ENCODE assay signal across 12 mouse cellular contexts in genomic region chr3:88102196-88102595, GRCm38 (mm10). TPM values are rescaled to one million over a fixed set of nuclear protein-coding genes. Genes with fewer than 3 reads are reported as not detected.
A peak's percentile ranks its signal among the peaks of the same experiment; 100 is the strongest.
DNase-seq lines count a peak whose midpoint lies in the region; ATAC-seq lines count a peak whose summit lies in the region.
"Had no signal": no experiment of that assay in that cellular context is flagged by ENCODE, and none has a peak within 500 bp of the region (broad histone marks: within the 10 kb centered on the region; RNA-seq: fewer than 3 reads in every experiment).

No protein-coding gene starts in this region.

- no peak overlapping the region for H3K4me3 ChIP-seq in intestine, embryonic 16.5 days (ENCODE audit: low read length)
- H3K4me3 ChIP-seq in intestine, embryonic 15.5 days (replicated peaks), result no peak overlapping the region
- no peak overlapping the region for H3K4me3 ChIP-seq in brown adipose tissue, adult 24 weeks (ENCODE audit: insufficient read depth, low read depth, low read length)
- no peak overlapping the region for H3K4me3 ChIP-seq in embryonic facial prominence, embryonic 13.5 days
- H3K4me3 ChIP-seq in limb, embryonic 12.5 days (replicated peaks), result no peak overlapping the region
- H3K4me3 ChIP-seq: megakaryocyte, embryonic 14.5 days had no signal

- no peak overlapping the region for H3K9ac ChIP-seq in intestine, embryonic 16.5 days (ENCODE audit: low read depth, low read length)
- no peak overlapping the region for H3K9ac ChIP-seq in intestine, embryonic 15.5 days
- H3K9ac ChIP-seq in embryonic facial prominence, embryonic 13.5 days, result 0 out of 2 replicates have a peak overlapping the region, but pooled peaks have one; percentile 21
- H3K9ac ChIP-seq in limb, embryonic 12.5 days (replicated peaks), result no peak overlapping the region

- intact Hi-C loops in left cerebral cortex, postnatal 14 days (cut with DNase I), result no loop called here

- H3K9me3 ChIP-seq in intestine, embryonic 16.5 days (ENCODE audit: control insufficient read depth, low read length), result no peaks in the 10 kb centered on the region
- H3K9me3 ChIP-seq in intestine, embryonic 15.5 days, result no peaks in the 10 kb centered on the region
- H3K9me3 ChIP-seq in embryonic facial prominence, embryonic 13.5 days, result no peaks in the 10 kb centered on the region
- H3K9me3 ChIP-seq in limb, embryonic 12.5 days, result no peaks in the 10 kb centered on the region
- H3K9me3 ChIP-seq: megakaryocyte, embryonic 14.5 days had no signal

- H3K36me3 ChIP-seq in intestine, embryonic 16.5 days (ENCODE audit: control insufficient read depth, insufficient read depth, low read length), result peaks cover 3% of the 10 kb centered on the region; the same call in 1 of the 2 replicates
- H3K36me3 ChIP-seq in intestine, embryonic 15.5 days, result peaks cover 46% of the 10 kb centered on the region
- peaks cover 93% of the 10 kb centered on the region for H3K36me3 ChIP-seq in embryonic facial prominence, embryonic 13.5 days
- H3K36me3 ChIP-seq in limb, embryonic 12.5 days, result peaks cover 92% of the 10 kb centered on the region

- H3K4me1 ChIP-seq in intestine, embryonic 16.5 days (ENCODE audit: control insufficient read depth, insufficient read depth, low read length), result no peaks in the 10 kb centered on the region
- no peaks in the 10 kb centered on the region for H3K4me1 ChIP-seq in intestine, embryonic 15.5 days (replicated peaks)
- H3K4me1 ChIP-seq in brown adipose tissue, adult 24 weeks (ENCODE audit: control insufficient read depth, insufficient read depth, insufficient read length, low read length), result peaks cover 8% of the 10 kb centered on the region
- H3K4me1 ChIP-seq in embryonic facial prominence, embryonic 13.5 days, result no peaks in the 10 kb centered on the region
- H3K4me1 ChIP-seq in limb, embryonic 12.5 days (replicated peaks), result no peaks in the 10 kb centered on the region

- no peak for DNase-seq in left cerebral cortex, postnatal 14 days (ENCODE audit: low spot score in 2 of 2)
- no peak for DNase-seq in urinary bladder, postnatal 4 days (ENCODE audit: low spot score in 2 of 2)
- no peak for DNase-seq in thymus, adult 18-20 months
- DNase-seq: adrenal gland, postnatal 10 days had no signal

- no peaks in the 10 kb centered on the region for H3K27me3 ChIP-seq in intestine, embryonic 16.5 days (replicated peaks; ENCODE audit: control insufficient read depth, insufficient read depth, low read length)
- no peaks in the 10 kb centered on the region for H3K27me3 ChIP-seq in intestine, embryonic 15.5 days (replicated peaks)
- H3K27me3 ChIP-seq in embryonic facial prominence, embryonic 13.5 days, result no peaks in the 10 kb centered on the region
- H3K27me3 ChIP-seq in limb, embryonic 12.5 days, result no peaks in the 10 kb centered on the region
- H3K27me3 ChIP-seq: megakaryocyte, embryonic 14.5 days had no signal

- H3K27ac ChIP-seq in intestine, embryonic 16.5 days (ENCODE audit: low read length), result 0 out of 2 replicates have a peak overlapping the region, but pooled peaks have one; percentile 0
- H3K27ac ChIP-seq in intestine, embryonic 15.5 days, result no peak overlapping the region
- peak overlapping the region; percentile 75 for H3K27ac ChIP-seq in brown adipose tissue, adult 24 weeks (replicated peaks; ENCODE audit: low read depth, low read length)
- H3K27ac ChIP-seq in embryonic facial prominence, embryonic 13.5 days, result 0 out of 2 replicates have a peak overlapping the region, but pooled peaks have one; percentile 28
- H3K27ac ChIP-seq in limb, embryonic 12.5 days, result 0 out of 2 replicates have a peak overlapping the region, but pooled peaks have one; percentile 41

- WGBS in intestine, embryonic 16.5 days, result 83% methylated on average over 6 of the region's 6 CpGs
- 90% methylated on average over 6 of the region's 6 CpGs for WGBS in intestine, embryonic 15.5 days
- WGBS in embryonic facial prominence, embryonic 13.5 days, result 89% methylated on average over 6 of the region's 6 CpGs
- 86% methylated on average over 6 of the region's 6 CpGs for WGBS in limb, embryonic 12.5 days

- ATAC-seq in intestine, embryonic 16.5 days, result no peak
- ATAC-seq in intestine, embryonic 15.5 days, result no peak
- no peak for ATAC-seq in embryonic facial prominence, embryonic 13.5 days (ENCODE audit: insufficient number of reproducible peaks, insufficient read depth, low FRiP score, low TSS enrichment, low read depth)
- no peak for ATAC-seq in limb, embryonic 12.5 days (ENCODE audit: insufficient number of reproducible peaks, insufficient read depth, low FRiP score, low TSS enrichment, low read depth)

- H3K4me2 ChIP-seq in intestine, embryonic 16.5 days (ENCODE audit: low read depth, low read length), result no peak overlapping the region
- no peak overlapping the region for H3K4me2 ChIP-seq in intestine, embryonic 15.5 days (replicated peaks)
- no peak overlapping the region for H3K4me2 ChIP-seq in embryonic facial prominence, embryonic 13.5 days
- no peak overlapping the region for H3K4me2 ChIP-seq in limb, embryonic 12.5 days

RNA-seq across cellular contexts. Expression of gene Iqgap3, which starts 20.4 kb away (rescaled TPM):
- 14.3 and 14.5 TPM in 2 replicates for polyA plus RNA-seq in intestine, embryonic 16.5 days (2015; fragmentation: Nextera tagmentation; extraction: Ambion mirVana)
- 16.7 and 17.0 TPM in 2 replicates for polyA plus RNA-seq in intestine, embryonic 15.5 days (2015; fragmentation: Nextera tagmentation; extraction: Ambion mirVana)
- 1.1 TPM in 1 of 2 replicates, not detected in the other for polyA plus RNA-seq in brown adipose tissue, adult 24 weeks (2012; ENCODE audit: insufficient read depth, insufficient read length, missing spikeins)
- 20.1 and 22.8 TPM in 2 replicates for polyA plus RNA-seq in embryonic facial prominence, embryonic 13.5 days (2015; fragmentation: Nextera tagmentation; extraction: Ambion mirVana)
- polyA plus RNA-seq in limb, embryonic 12.5 days (2016; fragmentation: Nextera tagmentation; extraction: Ambion mirVana), result 24.3 and 25.6 TPM in 2 replicates
- 1 to 10 TPM in 1 of 2 experiments, under 1 TPM in 1; 0.66 to 1.2 TPM for total RNA-seq in left cerebral cortex, postnatal 14 days (2021)

RNA-seq across cellular contexts. Expression of gene Ttc24, which starts 24.1 kb away (rescaled TPM):
- not detected in 2 replicates for polyA plus RNA-seq in intestine, embryonic 16.5 days (2015; fragmentation: Nextera tagmentation; extraction: Ambion mirVana)
- polyA plus RNA-seq in intestine, embryonic 15.5 days (2015; fragmentation: Nextera tagmentation; extraction: Ambion mirVana), result not detected in 2 replicates
- not detected in 2 replicates for polyA plus RNA-seq in brown adipose tissue, adult 24 weeks (2012; ENCODE audit: insufficient read depth, insufficient read length, missing spikeins)
- polyA plus RNA-seq in embryonic facial prominence, embryonic 13.5 days (2015; fragmentation: Nextera tagmentation; extraction: Ambion mirVana), result 0.11 and 0.19 TPM in 2 replicates
- not detected in 2 replicates for polyA plus RNA-seq in limb, embryonic 12.5 days (2016; fragmentation: Nextera tagmentation; extraction: Ambion mirVana)
- total RNA-seq in left cerebral cortex, postnatal 14 days (2021), result not detected
- total RNA-seq: adrenal gland, postnatal 10 days; hematopoietic stem cell, adult 5-6 weeks; left cerebral cortex, adult 18-20 months had no signal

RNA-seq across cellular contexts. Expression of gene Mef2d, which starts 40.0 kb away (rescaled TPM):
- 13.7 and 23.2 TPM in 2 replicates for polyA plus RNA-seq in intestine, embryonic 16.5 days (2015; fragmentation: Nextera tagmentation; extraction: Ambion mirVana)
- 19.7 and 20.8 TPM in 2 replicates for polyA plus RNA-seq in intestine, embryonic 15.5 days (2015; fragmentation: Nextera tagmentation; extraction: Ambion mirVana)
- polyA plus RNA-seq in brown adipose tissue, adult 24 weeks (2012; ENCODE audit: insufficient read depth, insufficient read length, missing spikeins), result 34.8 and 50.0 TPM in 2 replicates
- 18.1 and 18.2 TPM in 2 replicates for polyA plus RNA-seq in embryonic facial prominence, embryonic 13.5 days (2015; fragmentation: Nextera tagmentation; extraction: Ambion mirVana)
- 12.1 and 14.3 TPM in 2 replicates for polyA plus RNA-seq in limb, embryonic 12.5 days (2016; fragmentation: Nextera tagmentation; extraction: Ambion mirVana)
- total RNA-seq in left cerebral cortex, postnatal 14 days (2021), result 100 to 1,000 TPM; 196 to 201 TPM

RNA-seq across cellular contexts. Expression of gene Naxe, which starts 43.9 kb away (rescaled TPM):
- polyA plus RNA-seq in intestine, embryonic 16.5 days (2015; fragmentation: Nextera tagmentation; extraction: Ambion mirVana), result 170 and 178 TPM in 2 replicates
- polyA plus RNA-seq in intestine, embryonic 15.5 days (2015; fragmentation: Nextera tagmentation; extraction: Ambion mirVana), result 152 and 167 TPM in 2 replicates
- 152 and 153 TPM in 2 replicates for polyA plus RNA-seq in brown adipose tissue, adult 24 weeks (2012; ENCODE audit: insufficient read depth, insufficient read length, missing spikeins)
- 208 and 210 TPM in 2 replicates for polyA plus RNA-seq in embryonic facial prominence, embryonic 13.5 days (2015; fragmentation: Nextera tagmentation; extraction: Ambion mirVana)
- 179 and 185 TPM in 2 replicates for polyA plus RNA-seq in limb, embryonic 12.5 days (2016; fragmentation: Nextera tagmentation; extraction: Ambion mirVana)
- 10 to 100 TPM; 60.8 to 64.2 TPM for total RNA-seq in left cerebral cortex, postnatal 14 days (2021)

RNA-seq across cellular contexts. Expression of gene Gpatch4, which starts 59.3 kb away (rescaled TPM):
- polyA plus RNA-seq in intestine, embryonic 16.5 days (2015; fragmentation: Nextera tagmentation; extraction: Ambion mirVana), result 30.4 and 38.3 TPM in 2 replicates
- 36.7 and 40.3 TPM in 2 replicates for polyA plus RNA-seq in intestine, embryonic 15.5 days (2015; fragmentation: Nextera tagmentation; extraction: Ambion mirVana)
- 11.0 and 13.9 TPM in 2 replicates for polyA plus RNA-seq in brown adipose tissue, adult 24 weeks (2012; ENCODE audit: insufficient read depth, insufficient read length, missing spikeins)
- polyA plus RNA-seq in embryonic facial prominence, embryonic 13.5 days (2015; fragmentation: Nextera tagmentation; extraction: Ambion mirVana), result 34.0 and 38.5 TPM in 2 replicates
- 30.8 and 31.1 TPM in 2 replicates for polyA plus RNA-seq in limb, embryonic 12.5 days (2016; fragmentation: Nextera tagmentation; extraction: Ambion mirVana)
- 10 to 100 TPM; 15.5 to 16.5 TPM for total RNA-seq in left cerebral cortex, postnatal 14 days (2021)
